Comparison of ENCODE assay signal across 24 mouse cellular contexts in genomic region chr2:71951212-71951611, GRCm38 (mm10). TPM values are rescaled to one million over a fixed set of nuclear protein-coding genes. Genes with fewer than 3 reads are reported as not detected.
DNase-seq lines count a peak whose midpoint lies in the region; ATAC-seq and TF ChIP-seq lines count a peak whose summit lies in the region.
"Had no signal": no experiment of that assay in that cellular context is flagged by ENCODE, and none has a peak within 500 bp of the region (broad histone marks: within the 10 kb centered on the region; RNA-seq: fewer than 3 reads in every experiment).

No protein-coding gene starts in this region.

- TF ChIP-seq CTCF in forebrain, postnatal 0 days (IDR thresholded peaks at IDR 0.05; ENCODE audit: low read depth) = no peak

- H3K4me1 ChIP-seq in forebrain, embryonic 11.5 days (replicated peaks; ENCODE audit: control insufficient read depth, insufficient read depth, low read length) = no peaks in the 10 kb centered on the region
- H3K4me1 ChIP-seq in forebrain, postnatal 0 days (ENCODE audit: insufficient read depth) = no peaks in the 10 kb centered on the region
- H3K4me1 ChIP-seq in forebrain, embryonic 15.5 days = peaks cover 9% of the 10 kb centered on the region; the same call in 1 of the 2 replicates
- peaks cover 11% of the 10 kb centered on the region; the same call in 1 of the 2 replicates for H3K4me1 ChIP-seq in forebrain, embryonic 13.5 days
- H3K4me1 ChIP-seq: embryonic facial prominence, embryonic 13.5 days; embryonic facial prominence, embryonic 15.5 days; forebrain, embryonic 10.5 days had no signal

- H3K4me2 ChIP-seq in forebrain, embryonic 11.5 days (ENCODE audit: low read depth, low read length, severe bottlenecking) = no peak overlapping the region
- H3K4me2 ChIP-seq in forebrain, postnatal 0 days (ENCODE audit: low read depth) = no peak overlapping the region
- H3K4me2 ChIP-seq in forebrain, embryonic 15.5 days (replicated peaks) = no peak overlapping the region
- H3K4me2 ChIP-seq in forebrain, embryonic 13.5 days = no peak overlapping the region
- H3K4me2 ChIP-seq: embryonic facial prominence, embryonic 13.5 days; embryonic facial prominence, embryonic 15.5 days had no signal

- peak; percentile 1 for DNase-seq in forebrain, embryonic 11.5 days (ENCODE audit: low spot score)
- DNase-seq in forebrain, postnatal 0 days = no peak
- DNase-seq in brain, adult 2 months (ENCODE audit: low read depth, low spot score) = peak; percentile 22
- DNase-seq in heart, adult 11 months = no peak
- DNase-seq: adrenal gland, adult 8-10 months; adrenal gland, postnatal 14 days; adrenal gland, postnatal 36 days; B cell, adult 2 months; cerebellum, adult 11-12 months; cerebellum, adult 2 months; cerebellum, adult 9-10 months; cerebellum, postnatal 10 days; cerebellum, postnatal 25 days had no signal

- 77% methylated on average over 4 of the region's 4 CpGs for WGBS in forebrain, embryonic 11.5 days
- WGBS in forebrain, postnatal 0 days = 31% methylated on average over 4 of the region's 4 CpGs
- WGBS in forebrain, embryonic 15.5 days = 40% methylated on average over 4 of the region's 4 CpGs
- 64% methylated on average over 4 of the region's 4 CpGs for WGBS in forebrain, embryonic 13.5 days

- ATAC-seq in forebrain, embryonic 11.5 days (replicated peaks; ENCODE audit: low FRiP score) = no peak
- ATAC-seq in forebrain, postnatal 0 days = no peak
- 0 out of 2 replicates have a peak, but pooled peaks have one; percentile 55 for ATAC-seq in forebrain, embryonic 15.5 days (replicated peaks)
- no peak for ATAC-seq in forebrain, embryonic 13.5 days
- ATAC-seq: activated CD4-positive, CD25-positive, alpha-beta regulatory T cell, adult 4 months; CD4-positive, CD25-positive, alpha-beta regulatory T cell, adult 4 months; Patski had no signal

- H3K9me3 ChIP-seq in forebrain, embryonic 11.5 days (ENCODE audit: control insufficient read depth, low read length) = no peaks in the 10 kb centered on the region
- no peaks in the 10 kb centered on the region for H3K9me3 ChIP-seq in forebrain, postnatal 0 days (ENCODE audit: low read length)
- H3K9me3 ChIP-seq in forebrain, embryonic 15.5 days = no peaks in the 10 kb centered on the region
- 0 out of 2 replicates have a peak, but pooled peaks cover 3% of the 10 kb centered on the region for H3K9me3 ChIP-seq in forebrain, embryonic 13.5 days (replicated peaks)
- H3K9me3 ChIP-seq: embryonic facial prominence, embryonic 13.5 days; embryonic facial prominence, embryonic 15.5 days; G1E had no signal

- no peak overlapping the region for H3K9ac ChIP-seq in forebrain, embryonic 11.5 days (ENCODE audit: low read length)
- no peak overlapping the region for H3K9ac ChIP-seq in forebrain, postnatal 0 days
- H3K9ac ChIP-seq in forebrain, embryonic 15.5 days (replicated peaks) = no peak overlapping the region
- no peak overlapping the region for H3K9ac ChIP-seq in forebrain, embryonic 13.5 days
- H3K9ac ChIP-seq: embryonic facial prominence, embryonic 13.5 days; embryonic facial prominence, embryonic 15.5 days had no signal

- H3K4me3 ChIP-seq in forebrain, embryonic 11.5 days (ENCODE audit: low read depth, low read length) = no peak overlapping the region
- no peak overlapping the region for H3K4me3 ChIP-seq in forebrain, postnatal 0 days (ENCODE audit: low read depth, low read length)
- H3K4me3 ChIP-seq in forebrain, embryonic 15.5 days = no peak overlapping the region
- H3K4me3 ChIP-seq in forebrain, embryonic 13.5 days = no peak overlapping the region
- H3K4me3 ChIP-seq: embryonic facial prominence, embryonic 13.5 days; embryonic facial prominence, embryonic 15.5 days; erythroblast, embryonic 14.5 days; forebrain, embryonic 10.5 days had no signal

- H3K36me3 ChIP-seq in forebrain, embryonic 11.5 days (ENCODE audit: control insufficient read depth, insufficient read depth, low read length) = no peaks in the 10 kb centered on the region
- H3K36me3 ChIP-seq in forebrain, postnatal 0 days (ENCODE audit: insufficient read depth) = no peaks in the 10 kb centered on the region
- no peaks in the 10 kb centered on the region for H3K36me3 ChIP-seq in forebrain, embryonic 15.5 days
- no peaks in the 10 kb centered on the region for H3K36me3 ChIP-seq in forebrain, embryonic 13.5 days (ENCODE audit: poor library complexity, severe bottlenecking)
- H3K36me3 ChIP-seq: embryonic facial prominence, embryonic 13.5 days; embryonic facial prominence, embryonic 15.5 days; forebrain, embryonic 10.5 days; G1E had no signal

- H3K27ac ChIP-seq in forebrain, embryonic 11.5 days (ENCODE audit: low read depth, low read length) = no peak overlapping the region
- H3K27ac ChIP-seq in forebrain, postnatal 0 days (ENCODE audit: low read depth, low read length) = no peak overlapping the region
- H3K27ac ChIP-seq in forebrain, embryonic 15.5 days (replicated peaks) = no peak overlapping the region
- no peak overlapping the region for H3K27ac ChIP-seq in forebrain, embryonic 13.5 days
- H3K27ac ChIP-seq: embryonic facial prominence, embryonic 13.5 days; embryonic facial prominence, embryonic 15.5 days; forebrain, embryonic 10.5 days had no signal

- no peaks in the 10 kb centered on the region for H3K27me3 ChIP-seq in forebrain, embryonic 11.5 days (ENCODE audit: control insufficient read depth, insufficient read depth, low read length)
- H3K27me3 ChIP-seq in forebrain, postnatal 0 days (ENCODE audit: insufficient read depth, low read length) = no peaks in the 10 kb centered on the region
- no peaks in the 10 kb centered on the region for H3K27me3 ChIP-seq in forebrain, embryonic 15.5 days
- H3K27me3 ChIP-seq in forebrain, embryonic 13.5 days = no peaks in the 10 kb centered on the region
- H3K27me3 ChIP-seq: CH12.LX; embryonic facial prominence, embryonic 13.5 days; embryonic facial prominence, embryonic 15.5 days had no signal

RNA-seq across cellular contexts. Expression of gene Rapgef4, which starts 29.8 kb away (rescaled TPM):
- 1.5 and 2.2 TPM in 2 replicates for polyA plus RNA-seq in forebrain, embryonic 11.5 days (2014; fragmentation: Nextera tagmentation; extraction: Ambion mirVana)
- 46.4 and 58.7 TPM in 2 replicates for total RNA-seq in forebrain, postnatal 0 days (2014; rRNA removed)
- polyA plus RNA-seq in forebrain, postnatal 0 days (2015; fragmentation: Nextera tagmentation; extraction: Ambion mirVana) = 15.8 and 27.0 TPM in 2 replicates
- polyA plus RNA-seq in forebrain, embryonic 15.5 days (2015; fragmentation: Nextera tagmentation; extraction: Ambion mirVana) = 13.1 and 14.0 TPM in 2 replicates
- 5.9 and 8.2 TPM in 2 replicates for polyA plus RNA-seq in forebrain, embryonic 13.5 days (2015; fragmentation: Nextera tagmentation; extraction: Ambion mirVana)
- polyA plus RNA-seq: erythroblast, embryonic 14.5 days; G1E had no signal

Comparison
In these comparisons a context has a peak if more than half of its experiments do, and no peak if none do; other contexts are left out.
1. DNase-seq: peak in forebrain, embryonic 11.5 days (single experiment) and brain, adult 2 months (single experiment); none in forebrain, postnatal 0 days (single experiment) and heart, adult 11 months (single experiment).